Mouse (Mus musculus) midbrain, embryonic 16.5 days (tissue): ENCODE measurements around the gene Rft1. TPM values are rescaled to one million over a fixed set of nuclear protein-coding genes. Genes with fewer than 3 reads are reported as not detected.
A peak's percentile ranks its signal among the peaks of the same experiment; 100 is the strongest.

Experiments
- ATAC-seq: fragments of 200-750 bp; cut with Nextera tagmentation; 2 replicates; pipeline ENCODE4 v1.8.0; 2017; ENCODE audit warnings: moderate TSS enrichment
- H3K27ac ChIP-seq: fragments of 300-500 bp; sonication (generic); 2 replicates; pipeline ENCODE4 v1.5.1; 2014; ENCODE audit warnings: mild to moderate bottlenecking, low read length, mixed read lengths
- H3K27me3 ChIP-seq: fragments of 300-500 bp; sonication (generic); 2 replicates; pipeline ENCODE4 v1.6.1; 2014; ENCODE audit warnings: low read depth, low read length, mixed read lengths; ENCODE audit not compliant: control insufficient read depth, insufficient read depth
- H3K36me3 ChIP-seq: fragments of 300-500 bp; sonication (generic); 2 replicates; pipeline ENCODE4 v1.6.1; 2014; ENCODE audit warnings: mild to moderate bottlenecking, low read length, moderate library complexity, mixed read lengths; ENCODE audit not compliant: control insufficient read depth, insufficient read depth
- H3K4me1 ChIP-seq: fragments of 300-500 bp; sonication (generic); 2 replicates; pipeline ENCODE4 v1.6.1; 2014; ENCODE audit warnings: mild to moderate bottlenecking, low read length, mixed read lengths; ENCODE audit not compliant: control insufficient read depth, insufficient read depth
- H3K4me2 ChIP-seq: fragments of 300-500 bp; sonication (generic); 2 replicates; pipeline ENCODE4 v1.6.1; 2014; ENCODE audit warnings: mild to moderate bottlenecking, low read length, mixed read lengths
- H3K4me3 ChIP-seq: fragments of 300-500 bp; sonication (generic); 2 replicates; pipeline ENCODE4 v1.5.1; 2014; ENCODE audit warnings: low read depth, mild to moderate bottlenecking, low read length, moderate library complexity, mixed read lengths
- H3K9ac ChIP-seq: fragments of 300-500 bp; sonication (generic); 2 replicates; pipeline ENCODE4 v1.6.1; 2014; ENCODE audit warnings: low read depth, low read length, mixed read lengths
- H3K9me3 ChIP-seq: fragments of 300-500 bp; sonication (generic); replicated peaks from 2 replicates; pipeline ENCODE4 v1.6.1; 2014; ENCODE audit warnings: mild to moderate bottlenecking, low read length, mixed read lengths; ENCODE audit not compliant: control insufficient read depth, poor library complexity, severe bottlenecking
- WGBS: fragments of 180-500 bp; shearing (Covaris S2); extraction: QIAGEN DNeasy Blood & Tissue Kit; methylation state at CpG from one replicate; pipeline ENCODE4 v1.1.7; 2014; 5-methylcytosine and 5-hydroxymethylcytosine counted together
- polyA plus RNA-seq: library from polyadenylated mRNA; unstranded; fragments of >200 nt; fragmentation: Nextera tagmentation; extraction: Ambion mirVana; gene quantifications from 2 replicates; pipeline ENCODE4 v1.2.1, GENCODE M21; 2015

Rft1 gene
- polyA plus RNA-seq, 1 experiment from 2014 or later: 9.4 TPM

DNA sequence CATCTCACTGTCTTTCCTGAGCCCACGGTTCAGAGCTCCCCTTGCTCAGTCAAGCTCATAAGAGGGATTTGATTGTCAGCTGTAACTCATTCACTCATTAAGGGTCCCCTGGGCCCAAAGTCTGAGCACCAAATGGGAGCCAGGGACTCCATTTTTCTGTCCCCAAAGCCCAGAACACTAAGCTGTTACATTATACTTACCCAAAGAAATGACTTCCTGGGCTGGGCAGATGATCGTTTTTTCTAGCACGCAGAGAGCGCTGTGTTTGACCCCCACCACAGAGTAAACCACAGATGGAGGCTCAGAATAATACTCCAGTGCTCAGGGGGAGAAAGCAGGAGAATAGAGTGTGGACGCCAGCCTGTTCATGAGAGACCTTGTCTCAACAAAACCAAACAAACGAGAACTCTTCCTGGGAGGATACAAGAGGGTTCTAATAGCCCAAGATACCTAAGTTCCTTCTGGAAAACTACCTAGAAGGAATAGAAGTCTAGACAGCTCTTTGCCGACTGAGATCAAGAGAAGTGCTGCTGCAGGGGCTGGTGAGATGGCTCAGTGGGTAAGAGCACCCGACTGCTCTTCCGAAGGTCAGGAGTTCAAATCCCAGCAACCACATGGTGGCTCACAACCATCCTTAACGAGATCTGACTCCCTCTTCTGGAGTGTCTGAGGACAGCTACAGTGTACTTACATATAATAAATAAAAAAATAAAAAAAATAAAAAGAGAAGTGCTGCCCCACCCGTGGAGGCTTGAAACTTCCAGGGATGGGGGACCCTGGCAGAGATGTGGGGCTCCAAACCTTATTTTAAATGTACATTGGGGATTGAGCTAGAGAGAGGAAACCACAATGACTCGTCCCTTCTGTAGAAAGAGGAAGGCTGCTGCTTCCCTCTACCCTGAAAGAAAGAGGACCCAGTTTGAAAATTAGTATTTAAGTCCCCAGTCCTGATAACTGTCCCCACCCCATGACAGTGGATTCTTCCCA is 27.1 kb upstream of the Rft1 start:
- H3K9me3 ChIP-seq: no peaks in the 10 kb centered on the region
- H3K27me3 ChIP-seq: peaks cover 17% of the 10 kb centered on the region
- H3K9ac ChIP-seq: peak overlapping the region; percentile 61
- no peak overlapping the region for H3K27ac ChIP-seq
- ATAC-seq: no peak
- peak overlapping the region; percentile 63 for H3K4me2 ChIP-seq
- peaks cover 10% of the 10 kb centered on the region; the same call in 1 of the 2 replicates for H3K4me1 ChIP-seq
- H3K36me3 ChIP-seq: no peaks in the 10 kb centered on the region
- 55% methylated on average over 12 of the region's 12 CpGs for WGBS
- H3K4me3 ChIP-seq: no peak overlapping the region

DNA sequence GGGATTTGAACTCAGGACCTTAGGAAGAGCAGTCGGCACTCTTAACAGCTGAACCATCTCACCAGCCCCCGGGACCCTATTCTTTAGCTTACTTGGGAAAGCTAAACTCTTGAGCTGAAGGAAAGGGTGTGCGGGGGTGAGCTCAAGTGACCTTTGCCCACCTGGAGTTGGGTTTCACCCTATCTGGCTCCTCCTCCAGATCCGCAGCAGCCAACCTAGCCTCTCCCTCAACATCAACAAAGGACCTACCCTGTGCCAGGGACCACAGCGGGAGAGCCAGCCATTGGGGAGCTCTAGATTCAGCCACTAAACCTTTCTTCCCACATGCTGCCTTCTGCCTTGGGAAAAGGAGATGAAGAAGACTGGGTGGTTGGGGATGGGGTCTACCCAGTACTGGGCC is 25.9 kb upstream of the Rft1 start:
- WGBS: 94% methylated on average over 5 of the region's 5 CpGs
- peaks cover 17% of the 10 kb centered on the region for H3K27me3 ChIP-seq
- H3K27ac ChIP-seq: no peak overlapping the region
- H3K36me3 ChIP-seq: no peaks in the 10 kb centered on the region
- ATAC-seq: no peak
- H3K9ac ChIP-seq: no peak overlapping the region
- H3K4me3 ChIP-seq: no peak overlapping the region
- H3K9me3 ChIP-seq: no peaks in the 10 kb centered on the region
- peaks cover 10% of the 10 kb centered on the region; the same call in 1 of the 2 replicates for H3K4me1 ChIP-seq
- H3K4me2 ChIP-seq: no peak overlapping the region

DNA sequence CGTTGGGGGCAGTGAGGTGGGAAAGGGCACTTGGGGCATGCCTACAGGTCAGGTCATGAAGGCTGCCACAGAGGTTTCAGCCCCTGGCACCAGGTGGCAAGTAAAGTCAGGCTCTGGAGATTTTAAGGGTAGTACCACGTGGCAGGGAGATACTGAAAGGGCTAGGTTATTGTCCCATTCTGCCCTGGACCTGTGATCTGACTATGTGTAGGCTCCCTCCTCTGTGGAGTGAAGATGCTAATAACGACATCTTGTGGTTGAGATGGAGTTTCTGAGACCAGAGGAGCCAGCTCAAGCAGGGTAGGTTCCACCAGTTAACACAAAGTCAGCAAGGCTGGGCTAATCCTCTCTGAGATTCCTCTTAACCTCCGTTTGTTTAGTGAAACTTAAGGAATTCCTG is 24.3 kb upstream of the Rft1 start:
- H3K4me2 ChIP-seq: no peak overlapping the region
- no peak overlapping the region for H3K4me3 ChIP-seq
- no peaks in the 10 kb centered on the region for H3K9me3 ChIP-seq
- no peaks in the 10 kb centered on the region for H3K36me3 ChIP-seq
- 44% methylated on average over 4 of the region's 4 CpGs for WGBS
- H3K27ac ChIP-seq: no peak overlapping the region
- peaks cover 16% of the 10 kb centered on the region for H3K27me3 ChIP-seq
- H3K4me1 ChIP-seq: peaks cover 10% of the 10 kb centered on the region; the same call in 1 of the 2 replicates
- H3K9ac ChIP-seq: no peak overlapping the region
- ATAC-seq: no peak

DNA sequence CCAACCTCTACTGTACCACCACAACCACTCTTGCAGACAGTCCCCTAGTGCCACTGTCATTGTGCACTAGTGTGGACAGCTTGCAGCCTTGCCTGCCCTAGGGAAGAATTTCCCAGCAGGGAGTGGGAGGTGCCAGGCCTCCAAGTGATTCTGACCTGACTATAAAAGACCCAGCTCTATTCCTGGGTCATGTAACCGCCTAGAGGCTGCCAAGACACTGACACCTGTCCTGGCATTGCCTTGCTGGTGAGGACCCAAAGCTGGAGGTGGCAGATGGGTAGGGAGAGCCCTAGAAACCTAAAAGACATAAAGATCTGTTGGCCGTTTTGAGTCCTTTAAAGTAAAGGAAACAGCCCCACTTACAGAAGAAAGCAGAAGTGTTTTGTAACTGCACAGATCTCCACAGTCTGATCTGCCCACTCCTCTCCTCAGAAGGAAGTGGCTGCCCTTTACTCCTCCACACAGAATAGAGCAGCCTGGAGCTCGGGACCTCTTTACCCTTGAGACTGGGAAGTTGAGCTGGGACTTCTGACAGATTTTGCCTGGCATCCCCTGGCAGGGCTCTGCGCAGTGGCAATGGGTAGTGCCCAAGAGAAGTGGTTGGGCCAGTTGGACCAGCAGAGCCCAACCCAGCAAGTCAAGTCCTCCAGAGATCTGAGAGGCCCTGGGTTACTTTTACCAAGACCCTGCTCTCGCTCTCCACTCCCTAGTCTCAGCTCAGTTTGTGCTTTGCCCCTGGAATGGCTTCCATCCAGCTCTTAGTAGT is 23.2 kb upstream of the Rft1 start:
- peaks cover 4% of the 10 kb centered on the region; the same call in 1 of the 2 replicates for H3K4me1 ChIP-seq
- no peaks in the 10 kb centered on the region for H3K9me3 ChIP-seq
- H3K27ac ChIP-seq: no peak overlapping the region
- no peak overlapping the region for H3K9ac ChIP-seq
- 76% methylated on average over 5 of the region's 5 CpGs for WGBS
- no peak overlapping the region for H3K4me2 ChIP-seq
- no peak overlapping the region for H3K4me3 ChIP-seq
- H3K36me3 ChIP-seq: no peaks in the 10 kb centered on the region
- peaks cover 9% of the 10 kb centered on the region for H3K27me3 ChIP-seq
- no peak for ATAC-seq

DNA sequence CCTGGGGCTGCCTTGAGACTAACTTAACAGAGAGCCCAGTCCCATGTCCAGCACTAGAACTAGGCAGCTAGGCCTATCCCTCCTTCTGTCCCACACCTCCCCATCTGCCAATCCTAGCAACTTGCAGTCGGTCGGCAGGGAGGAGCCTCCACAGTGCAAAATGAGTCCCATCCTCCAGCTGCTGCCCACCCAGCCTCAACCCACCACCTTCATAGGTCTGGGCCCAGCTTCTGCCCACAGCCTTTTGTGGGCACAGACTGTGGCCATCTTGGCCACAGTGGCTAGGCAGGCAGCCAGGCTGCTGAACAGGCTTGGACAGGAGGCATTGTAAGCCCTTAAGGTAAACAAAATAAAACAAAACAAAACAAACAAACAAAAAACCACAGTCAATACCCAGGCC is 22.3 kb upstream of the Rft1 start:
- no peak for ATAC-seq
- no peaks in the 10 kb centered on the region for H3K36me3 ChIP-seq
- no peak overlapping the region for H3K27ac ChIP-seq
- peaks cover 2% of the 10 kb centered on the region; the same call in 1 of the 2 replicates for H3K27me3 ChIP-seq
- no peak overlapping the region for H3K4me2 ChIP-seq
- H3K4me1 ChIP-seq: no peaks in the 10 kb centered on the region
- no peak overlapping the region for H3K9ac ChIP-seq
- 55% methylated on average over 2 of the region's 2 CpGs for WGBS
- no peaks in the 10 kb centered on the region for H3K9me3 ChIP-seq
- H3K4me3 ChIP-seq: no peak overlapping the region

DNA sequence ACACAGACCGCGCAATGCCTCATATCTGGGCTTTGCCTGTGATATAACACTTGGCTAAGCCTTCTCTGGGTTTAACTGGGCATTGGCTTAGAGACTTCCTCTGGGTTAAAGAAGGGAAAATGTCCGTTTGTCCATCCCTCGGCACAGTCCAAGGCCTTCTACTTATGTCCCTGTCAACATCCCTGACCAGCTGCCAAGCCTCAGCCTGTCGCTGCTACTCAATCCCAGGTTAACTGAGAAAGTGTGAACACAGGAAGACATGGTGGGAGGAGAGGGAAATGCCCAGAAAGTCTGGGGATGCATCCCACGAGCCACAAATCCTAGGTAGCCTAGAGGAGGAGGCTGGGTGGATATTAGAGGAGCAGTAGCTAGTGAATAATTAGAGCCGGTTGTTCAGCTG is 20.5 kb upstream of the Rft1 start:
- Histone ChIP-seq H3K4me1 (no peaks in the 10 kb centered on the region), H3K36me3 (no peaks in the 10 kb centered on the region), H3K4me3 (no peak overlapping the region), H3K9ac (no peak overlapping the region), H3K27ac (no peak overlapping the region), H3K4me2 (no peak overlapping the region), H3K9me3 (no peaks in the 10 kb centered on the region), H3K27me3 (no peaks in the 10 kb centered on the region)
- 76% methylated on average over 7 of the region's 7 CpGs for WGBS
- ATAC-seq: no peak

DNA sequence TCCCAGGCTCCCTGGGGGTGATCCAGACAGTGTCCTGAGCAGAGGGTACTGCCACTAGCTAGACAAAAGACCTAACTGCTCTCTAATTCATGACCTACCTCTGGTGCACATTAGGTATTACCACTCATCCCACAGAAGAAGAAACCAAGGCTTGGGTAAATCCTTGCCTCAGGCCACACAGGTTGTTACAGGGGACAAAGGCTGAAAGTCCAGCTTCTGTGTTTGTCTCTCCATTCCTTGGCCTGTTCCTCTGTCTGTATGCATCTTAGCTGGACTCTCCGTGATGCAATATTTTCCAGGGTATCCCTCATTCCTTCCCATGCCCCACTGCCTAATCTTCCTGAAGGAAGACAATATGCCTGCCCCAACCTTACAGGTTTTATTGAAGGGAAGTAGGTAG is 19.7 kb upstream of the Rft1 start:
- Histone ChIP-seq H3K36me3 (no peaks in the 10 kb centered on the region), H3K9me3 (no peaks in the 10 kb centered on the region), H3K27me3 (no peaks in the 10 kb centered on the region), H3K9ac (no peak overlapping the region), H3K4me2 (no peak overlapping the region), H3K4me3 (no peak overlapping the region), H3K4me1 (no peaks in the 10 kb centered on the region), H3K27ac (no peak overlapping the region)
- 90% methylated on average over 1 of the region's 1 CpGs for WGBS
- no peak for ATAC-seq

DNA sequence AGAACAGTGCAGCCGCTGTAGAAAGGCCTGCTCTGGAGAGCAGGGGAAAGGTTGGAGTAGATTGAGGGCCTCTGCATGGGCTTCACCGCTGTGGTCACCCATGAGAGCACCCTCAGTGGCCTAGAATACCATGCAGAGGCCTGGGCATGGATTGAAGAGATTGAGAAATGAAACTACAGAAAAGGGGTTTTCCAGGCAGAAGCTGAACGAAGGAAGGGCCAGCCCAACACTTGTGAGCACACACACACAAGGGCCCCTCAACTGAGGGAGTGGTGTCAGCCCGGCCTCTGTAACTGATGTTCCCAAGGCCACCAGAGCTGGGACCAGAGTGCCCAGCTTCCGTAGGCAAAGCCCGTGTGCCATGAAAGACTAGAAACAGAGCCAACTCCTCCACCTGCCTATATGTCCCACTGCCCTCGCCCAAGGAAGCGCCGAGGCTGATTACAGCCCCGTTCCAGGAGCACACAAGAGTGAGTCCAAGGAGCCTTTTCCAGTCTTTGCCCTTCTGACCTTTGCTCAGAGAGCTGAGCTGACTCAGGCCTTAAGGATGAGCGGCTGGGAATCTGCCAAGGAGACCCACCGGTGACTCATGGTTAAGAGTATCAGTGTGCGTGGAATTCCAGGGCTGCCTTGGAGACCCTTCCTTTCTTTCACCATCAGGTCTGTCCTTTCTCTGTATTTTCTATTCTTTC is 18.8 kb upstream of the Rft1 start:
- WGBS: 81% methylated on average over 13 of the region's 13 CpGs
- no peaks in the 10 kb centered on the region for H3K4me1 ChIP-seq
- no peak overlapping the region for H3K4me3 ChIP-seq
- no peak overlapping the region for H3K27ac ChIP-seq
- no peaks in the 10 kb centered on the region for H3K36me3 ChIP-seq
- H3K9me3 ChIP-seq: no peaks in the 10 kb centered on the region
- no peak overlapping the region for H3K9ac ChIP-seq
- no peak for ATAC-seq
- no peaks in the 10 kb centered on the region for H3K27me3 ChIP-seq
- no peak overlapping the region for H3K4me2 ChIP-seq
